Comparison of ENCODE assay signal across 16 mouse cellular contexts in genomic region chr10:3645030-3645429, GRCm38 (mm10).
DNase-seq lines count a peak whose midpoint lies in the region; ATAC-seq and TF ChIP-seq lines count a peak whose summit lies in the region.
"Had no signal": no experiment of that assay in that cellular context is flagged by ENCODE, and none has a peak within 500 bp of the region (broad histone marks: within the 10 kb centered on the region; RNA-seq: fewer than 3 reads in every experiment).

No protein-coding gene starts in this region.

- no peak for DNase-seq in gastrocnemius, adult 2 months
- DNase-seq in gastrocnemius, postnatal 4 days (ENCODE audit: low spot score in 2 of 2), result no peak
- DNase-seq in kidney, postnatal 0 days (ENCODE audit: low spot score), result peak; percentile 74
- no peak for DNase-seq in kidney, postnatal 14 days
- DNase-seq in right cerebral cortex, adult 2 months (ENCODE audit: low spot score in 2 of 2), result peak; percentile 25 to 29
- no peak for DNase-seq in right cerebral cortex, postnatal 25 days
- peak; percentile 9 to 15 for DNase-seq in right cerebral cortex, postnatal 36 days (ENCODE audit: low spot score in 2 of 2)
- no peak for DNase-seq in thymus, postnatal 4 days
- DNase-seq: cerebellum, postnatal 10 days; gastrocnemius, postnatal 36 days; spleen, adult 18-20 months; thymus, postnatal 14 days had no signal

- no peak for TF ChIP-seq CTCF in gastrocnemius, adult 2 months (IDR thresholded peaks at IDR 0.05)
- no peak for TF ChIP-seq CTCF in kidney, postnatal 0 days (IDR thresholded peaks at IDR 0.05; ENCODE audit: low read depth)

- H3K4me3 ChIP-seq in gastrocnemius, adult 2 months, result no peak overlapping the region
- H3K4me3 ChIP-seq in kidney, postnatal 0 days (replicated peaks; ENCODE audit: low read depth, low read length), result no peak overlapping the region
- H3K4me3 ChIP-seq: embryonic facial prominence, embryonic 12.5 days; forebrain, embryonic 13.5 days; liver, embryonic 15.5 days had no signal

- H3K4me1 ChIP-seq in kidney, postnatal 0 days (replicated peaks; ENCODE audit: insufficient read depth, low read length), result no peaks in the 10 kb centered on the region
- H3K4me1 ChIP-seq: forebrain, embryonic 13.5 days; liver, embryonic 15.5 days had no signal

- no peaks in the 10 kb centered on the region for H3K27me3 ChIP-seq in kidney, postnatal 0 days (ENCODE audit: insufficient read depth, low read length)
- H3K27me3 ChIP-seq: embryonic facial prominence, embryonic 12.5 days; forebrain, embryonic 13.5 days; liver, embryonic 15.5 days had no signal

- no peaks in the 10 kb centered on the region for H3K9me3 ChIP-seq in kidney, postnatal 0 days (replicated peaks; ENCODE audit: low read length)
- H3K9me3 ChIP-seq: embryonic facial prominence, embryonic 12.5 days; forebrain, embryonic 13.5 days; G1E; liver, embryonic 15.5 days had no signal

- H3K36me3 ChIP-seq in kidney, postnatal 0 days (ENCODE audit: insufficient read depth, low read length), result no peaks in the 10 kb centered on the region
- H3K36me3 ChIP-seq: embryonic facial prominence, embryonic 12.5 days; G1E; liver, embryonic 15.5 days had no signal

- no peak overlapping the region for H3K4me2 ChIP-seq in kidney, postnatal 0 days (ENCODE audit: low read length)
- H3K4me2 ChIP-seq: embryonic facial prominence, embryonic 12.5 days; forebrain, embryonic 13.5 days; liver, embryonic 15.5 days had no signal

- 34% methylated on average over 5 of the region's 5 CpGs for WGBS in kidney, postnatal 0 days

- ATAC-seq in kidney, postnatal 0 days (replicated peaks; ENCODE audit: low FRiP score, low read depth), result 0 out of 2 replicates have a peak, but pooled peaks have one; percentile 48
- ATAC-seq: forebrain, embryonic 13.5 days had no signal

- H3K27ac ChIP-seq in gastrocnemius, adult 2 months, result peak overlapping the region; percentile 40; the same call in 1 of the 2 replicates
- H3K27ac ChIP-seq in kidney, postnatal 0 days, result 0 out of 2 replicates have a peak overlapping the region, but pooled peaks have one; percentile 36
- H3K27ac ChIP-seq: embryonic facial prominence, embryonic 12.5 days; forebrain, embryonic 13.5 days; liver, embryonic 15.5 days had no signal

- H3K9ac ChIP-seq in kidney, postnatal 0 days (ENCODE audit: low read depth, low read length), result no peak overlapping the region
- H3K9ac ChIP-seq: embryonic facial prominence, embryonic 12.5 days; forebrain, embryonic 13.5 days; liver, embryonic 15.5 days had no signal

- intact Hi-C loops in gastrocnemius, adult 2 months (cut with DNase I), result no loop called here

Comparison
In these comparisons a context has a peak if more than half of its experiments do, and no peak if none do; other contexts are left out.
1. DNase-seq: peak in kidney, postnatal 0 days (single experiment), right cerebral cortex, adult 2 months (2 of 2) and right cerebral cortex, postnatal 36 days (2 of 2); none in gastrocnemius, adult 2 months (single experiment), gastrocnemius, postnatal 4 days (0 of 2), kidney, postnatal 14 days (single experiment), right cerebral cortex, postnatal 25 days (single experiment) and thymus, postnatal 4 days (single experiment).